Mouse (Mus musculus) spleen, adult 2 months (tissue): ENCODE measurements around the gene Rab6b.

Experiments used
- CTCF ChIP-seq: fragments of 200-500 bp; IDR thresholded peaks from 2 replicates; pipeline ENCODE4 v1.5.1; 2011; ENCODE audit warnings: mild to moderate bottlenecking, inconsistent platforms; ENCODE audit not compliant: insufficient read depth, insufficient read length, insufficient replicate concordance; ENCODE audit errors: extremely low read depth
- POLR2A ChIP-seq: fragments of 200-500 bp; IDR thresholded peaks from 2 replicates; pipeline ENCODE4 v1.6.1; 2011; ENCODE audit warnings: low read depth, low read length, inconsistent platforms

- TF ChIP-seq POLR2A = no peak
- TF ChIP-seq CTCF = no peak
These were observed 122.5 kb downstream of the Rab6b start for GRCm38 (mm10) chr9:103234059-103234458.
